Mouse (Mus musculus) T-helper 1 cell (primary cell): ENCODE data around the gene Gpr83.
"Not testable (repeated sequence)": the region's sequence is repeated elsewhere in the genome, so short reads cannot be mapped to it uniquely, and the experiment has no call there.

ENCODE experiments used
- in situ Hi-C: fragments of 300-600 bp; cut with MboI, MseI; formaldehyde crosslinking; loops from one replicate; pipeline ENCODE4 v1.15.1; 2025; ENCODE audit warnings: high pct_unique_total_duplicates

The Gpr83 gene

DNA sequence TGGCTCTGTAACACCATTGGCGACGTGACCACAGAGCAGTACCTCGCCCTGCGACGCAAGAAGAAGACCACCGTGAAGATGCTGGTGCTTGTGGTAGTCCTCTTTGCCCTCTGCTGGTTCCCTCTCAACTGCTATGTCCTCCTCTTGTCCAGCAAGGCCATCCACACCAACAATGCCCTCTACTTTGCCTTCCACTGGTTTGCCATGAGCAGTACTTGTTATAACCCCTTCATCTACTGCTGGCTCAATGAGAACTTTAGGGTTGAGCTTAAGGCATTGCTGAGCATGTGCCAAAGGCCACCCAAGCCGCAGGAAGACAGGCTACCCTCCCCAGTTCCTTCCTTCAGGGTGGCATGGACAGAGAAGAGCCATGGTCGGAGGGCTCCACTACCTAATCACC is 8.3 kb downstream of the Gpr83 start:
- in situ Hi-C loops = no loop called here

DNA sequence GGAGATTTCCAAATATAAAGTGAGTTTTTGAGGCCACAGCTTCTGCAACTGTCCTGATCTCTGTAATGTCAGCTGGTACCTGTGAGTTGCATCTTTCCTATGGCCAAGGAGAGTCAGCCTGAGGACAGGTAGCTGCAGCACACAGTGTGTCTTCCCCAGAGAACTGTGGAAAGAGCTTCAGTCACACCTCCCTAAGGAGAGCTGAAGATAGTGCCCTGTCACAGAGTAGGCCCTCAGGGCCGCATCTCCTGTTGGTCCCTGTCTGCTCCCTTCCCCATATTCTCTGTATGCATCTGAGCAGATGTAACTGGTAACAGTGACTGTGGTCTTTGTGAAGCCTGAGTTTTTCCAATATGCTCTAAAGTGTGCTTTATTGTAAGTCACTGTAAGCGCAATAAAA is 10.4 kb downstream of the Gpr83 start:
- in situ Hi-C loops = no loop called here

GRCm38 (mm10) chr9:14870802-14871201 is 10.8 kb downstream of the Gpr83 start:
- in situ Hi-C loops = no loop called here

GRCm38 (mm10) chr9:14871536-14871935 is 11.5 kb downstream of the Gpr83 start:
- in situ Hi-C loops = no loop called here

- in situ Hi-C loops = no loop called here
Measured at GRCm38 (mm10) chr9:14872181-14872930, 12.3 kb downstream of the Gpr83 start.

DNA sequence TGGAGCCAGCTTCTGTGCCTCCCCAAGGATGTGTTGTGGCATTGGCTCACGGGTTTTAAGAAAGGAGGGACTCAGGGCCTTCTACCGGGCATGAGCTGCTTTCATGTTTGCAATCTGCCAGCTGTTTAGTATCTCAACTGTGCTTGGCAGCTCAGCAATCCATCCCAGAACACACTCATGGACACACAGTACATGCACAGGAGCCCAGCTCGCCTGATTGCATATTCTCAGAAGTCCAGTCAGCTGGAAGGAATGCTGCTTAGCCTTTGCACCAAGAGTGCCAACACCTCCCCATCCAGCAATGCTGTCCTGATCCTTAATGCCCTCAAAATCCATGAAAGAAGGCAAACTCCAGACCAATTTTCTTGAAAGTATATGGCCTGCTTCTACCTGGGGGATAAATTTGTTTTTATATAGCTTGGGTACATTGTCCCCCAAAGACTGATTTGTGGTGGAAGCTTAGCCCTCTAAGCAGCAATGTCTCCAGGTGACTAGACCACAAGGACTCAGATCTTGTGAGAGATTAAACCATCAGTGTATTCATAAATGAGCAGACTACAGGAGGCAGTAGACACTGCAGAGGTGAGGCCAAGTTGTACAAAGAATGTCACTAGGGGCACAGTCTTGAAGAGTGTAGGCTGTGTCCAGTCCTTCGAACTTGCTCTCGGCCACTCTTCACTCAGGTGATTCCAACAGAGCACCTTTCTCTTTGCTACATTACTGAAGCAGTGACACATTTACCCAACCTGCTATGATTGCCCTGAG is 15.9 kb downstream of the Gpr83 start:
- in situ Hi-C loops = no loop called here

- in situ Hi-C loops = not testable (repeated sequence)
Measured at GRCm38 (mm10) chr9:14876566-14876965, 16.6 kb downstream of the Gpr83 start.

GRCm38 (mm10) chr9:14884641-14885040 is 24.6 kb downstream of the Gpr83 start:
- in situ Hi-C loops = no loop called here

- in situ Hi-C loops = no loop called here
Measured at GRCm38 (mm10) chr9:14885151-14885550, 25.1 kb downstream of the Gpr83 start.

- in situ Hi-C loops = no loop called here
Measured at GRCm38 (mm10) chr9:14885954-14886353, 25.9 kb downstream of the Gpr83 start.

GRCm38 (mm10) chr9:14887787-14888382 is 27.9 kb downstream of the Gpr83 start:
- in situ Hi-C loops = no loop called here

GRCm38 (mm10) chr9:14888671-14889070 is 28.7 kb downstream of the Gpr83 start:
- in situ Hi-C loops = no loop called here

- in situ Hi-C loops = no loop called here
Measured at GRCm38 (mm10) chr9:14890699-14891098, 30.7 kb downstream of the Gpr83 start.

DNA sequence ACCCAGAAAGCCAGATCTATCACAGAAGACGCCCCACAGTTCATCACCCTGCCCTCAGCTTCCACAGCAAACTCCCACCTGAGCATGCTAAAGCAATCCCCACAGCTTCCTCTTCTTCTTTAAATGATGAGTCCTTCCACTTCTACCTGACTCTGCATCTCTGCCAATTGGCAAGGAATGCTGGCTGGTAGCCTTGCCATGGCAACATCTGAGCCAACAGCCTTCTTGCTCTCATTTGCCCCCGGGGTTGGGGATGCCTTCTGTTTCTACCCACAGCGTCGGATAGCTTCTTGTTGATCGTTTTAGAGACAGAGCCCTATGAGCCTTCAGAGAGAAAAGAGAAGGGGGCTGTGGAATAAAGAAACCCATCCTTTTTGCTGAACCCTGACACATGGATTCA is 31.9 kb downstream of the Gpr83 start:
- in situ Hi-C loops = no loop called here

GRCm38 (mm10) chr9:14893388-14893787 is 33.4 kb downstream of the Gpr83 start:
- in situ Hi-C loops = no loop called here

GRCm38 (mm10) chr9:14894628-14895027 is 34.6 kb downstream of the Gpr83 start:
- in situ Hi-C loops = no loop called here

- in situ Hi-C loops = no loop called here
Measured at GRCm38 (mm10) chr9:14895237-14895835, 35.3 kb downstream of the Gpr83 start.

- in situ Hi-C loops = no loop called here
Measured at GRCm38 (mm10) chr9:14897102-14897501, 37.1 kb downstream of the Gpr83 start.

DNA sequence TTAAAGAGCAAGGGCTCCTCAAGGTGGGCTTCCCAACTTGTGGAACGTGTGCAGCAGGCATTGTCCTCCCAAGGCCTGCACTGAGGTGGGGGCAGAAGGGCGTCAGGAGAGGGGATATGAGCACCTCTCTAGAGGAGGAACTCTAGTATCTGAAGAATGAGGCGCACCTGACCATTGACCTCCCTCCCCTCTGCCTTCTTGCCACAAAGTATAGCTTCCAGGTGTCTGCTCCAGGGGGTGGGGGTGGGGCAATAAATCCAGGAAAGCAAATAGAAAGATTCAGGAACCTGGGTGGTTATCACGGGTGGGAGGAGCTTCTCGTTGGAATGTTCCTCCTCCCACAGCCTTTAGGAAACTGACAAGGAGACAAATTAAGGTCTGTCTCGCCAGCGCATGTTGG is 41.7 kb downstream of the Gpr83 start:
- in situ Hi-C loops = loop anchor here (10.0 to 25.0 kb wide), 3 partner anchors 823 to 1589 kb away; partner anchors contain the start of gene Gm17571

- in situ Hi-C loops = loop anchor here (10.0 to 25.0 kb wide), 3 partner anchors 822 to 1590 kb away; partner anchors contain the start of gene Gm17571
Measured at GRCm38 (mm10) chr9:14902416-14902815, 42.4 kb downstream of the Gpr83 start.

GRCm38 (mm10) chr9:14903006-14903405 is 43.0 kb downstream of the Gpr83 start:
- in situ Hi-C loops = loop anchor here (10.0 to 25.0 kb wide), 3 partner anchors 822 to 1591 kb away; partner anchors contain the start of gene Gm17571
